Mouse (Mus musculus): ENCODE data around the gene Rab26.

The Rab26 gene

GRCm38 (mm10) chr17:24507806-24508460, 26.1 kb downstream of the Rab26 start:
- no peak for DNase-seq (ENCODE audit: low read depth, low spot score)

GRCm38 (mm10) chr17:24507129-24507664, 26.8 kb downstream of the Rab26 start:
- peak; percentile 43 for DNase-seq (ENCODE audit: low read depth, low spot score)

GRCm38 (mm10) chr17:24506332-24507070, 27.5 kb downstream of the Rab26 start:
- peak; percentile 82 for DNase-seq (ENCODE audit: low read depth, low spot score)

DNA sequence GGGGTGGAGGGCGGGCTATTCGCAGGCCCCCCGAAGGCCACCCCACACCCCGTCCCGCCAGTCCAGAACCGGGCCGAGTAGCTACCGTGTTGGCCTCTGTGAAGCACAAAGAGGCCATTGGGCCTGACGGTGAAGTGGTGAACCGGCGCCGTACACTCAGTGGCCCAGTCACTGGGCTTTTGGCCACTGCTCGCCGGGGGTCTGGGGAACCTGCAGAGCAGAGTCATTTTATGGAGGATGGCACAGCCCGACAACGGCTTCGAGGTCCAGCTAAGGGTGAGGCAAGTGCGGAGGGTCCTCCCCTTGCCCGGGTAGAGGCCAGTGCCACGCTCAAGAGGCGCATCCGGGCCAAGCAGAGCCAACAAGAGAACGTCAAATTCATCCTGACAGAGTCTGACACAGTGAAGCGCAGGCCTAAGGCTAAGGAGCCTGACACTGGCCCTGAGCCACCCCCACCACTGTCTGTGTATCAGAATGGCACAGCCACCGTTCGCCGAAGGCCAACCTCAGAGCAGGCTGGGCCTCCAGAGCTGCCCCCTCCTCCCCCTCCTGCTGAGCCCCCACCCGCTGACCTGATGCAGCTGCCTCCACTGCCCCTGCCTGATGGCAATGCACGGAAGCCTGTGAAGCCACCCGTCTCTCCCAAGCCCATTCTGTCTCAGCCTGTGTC, 28.6 kb downstream of the Rab26 start:
- DNase-seq (ENCODE audit: low read depth, low spot score), result no peak

- no peak for DNase-seq (ENCODE audit: low read depth, low spot score)
Observed at GRCm38 (mm10) chr17:24504085-24504484, 29.9 kb downstream of the Rab26 start.

- no peak for DNase-seq (ENCODE audit: low read depth, low spot score)
Observed at GRCm38 (mm10) chr17:24502208-24502607, 31.8 kb downstream of the Rab26 start.

DNA sequence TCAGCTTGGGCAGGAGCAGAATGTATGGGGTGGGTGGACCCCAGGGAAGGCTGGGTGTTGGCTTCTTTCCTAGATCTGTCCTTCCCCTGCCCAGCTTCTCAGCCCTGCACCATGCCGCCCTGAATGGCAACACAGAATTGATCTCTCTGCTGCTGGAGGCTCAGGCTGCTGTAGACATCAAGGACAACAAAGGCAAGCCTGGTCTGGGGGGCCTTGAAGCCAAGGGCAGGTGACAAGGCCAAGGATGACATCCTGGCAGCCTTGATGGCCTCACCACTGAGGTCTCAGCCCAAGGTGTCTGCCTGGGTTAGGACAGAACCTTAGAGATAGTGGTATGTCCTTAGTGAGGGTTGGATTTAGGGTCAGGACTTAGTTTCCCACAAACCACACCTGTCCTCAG, 38.0 kb downstream of the Rab26 start:
- DNase-seq (ENCODE audit: low read depth, low spot score), result no peak

- peak; percentile 80 for DNase-seq (ENCODE audit: low read depth, low spot score)
Observed at GRCm38 (mm10) chr17:24495443-24495842, 38.6 kb downstream of the Rab26 start.

GRCm38 (mm10) chr17:24494627-24495335, 39.2 kb downstream of the Rab26 start:
- DNase-seq (ENCODE audit: low read depth, low spot score), result peak; percentile 82

- peak; percentile 81 for DNase-seq (ENCODE audit: low read depth, low spot score)
Observed at GRCm38 (mm10) chr17:24490399-24490798, 43.6 kb downstream of the Rab26 start.

GRCm38 (mm10) chr17:24489265-24490030, 44.6 kb downstream of the Rab26 start:
- no peak for DNase-seq (ENCODE audit: low read depth, low spot score)

GRCm38 (mm10) chr17:24488662-24489264, 45.2 kb downstream of the Rab26 start:
- DNase-seq (ENCODE audit: low read depth, low spot score), result peak; percentile 69

- peak; percentile 88 for DNase-seq (ENCODE audit: low read depth, low spot score)
Observed at GRCm38 (mm10) chr17:24488186-24488661, 45.8 kb downstream of the Rab26 start, which contains the start of gene Caskin1. TSS of gene Caskin1 (plus strand) at chr17:24488601.

DNA sequence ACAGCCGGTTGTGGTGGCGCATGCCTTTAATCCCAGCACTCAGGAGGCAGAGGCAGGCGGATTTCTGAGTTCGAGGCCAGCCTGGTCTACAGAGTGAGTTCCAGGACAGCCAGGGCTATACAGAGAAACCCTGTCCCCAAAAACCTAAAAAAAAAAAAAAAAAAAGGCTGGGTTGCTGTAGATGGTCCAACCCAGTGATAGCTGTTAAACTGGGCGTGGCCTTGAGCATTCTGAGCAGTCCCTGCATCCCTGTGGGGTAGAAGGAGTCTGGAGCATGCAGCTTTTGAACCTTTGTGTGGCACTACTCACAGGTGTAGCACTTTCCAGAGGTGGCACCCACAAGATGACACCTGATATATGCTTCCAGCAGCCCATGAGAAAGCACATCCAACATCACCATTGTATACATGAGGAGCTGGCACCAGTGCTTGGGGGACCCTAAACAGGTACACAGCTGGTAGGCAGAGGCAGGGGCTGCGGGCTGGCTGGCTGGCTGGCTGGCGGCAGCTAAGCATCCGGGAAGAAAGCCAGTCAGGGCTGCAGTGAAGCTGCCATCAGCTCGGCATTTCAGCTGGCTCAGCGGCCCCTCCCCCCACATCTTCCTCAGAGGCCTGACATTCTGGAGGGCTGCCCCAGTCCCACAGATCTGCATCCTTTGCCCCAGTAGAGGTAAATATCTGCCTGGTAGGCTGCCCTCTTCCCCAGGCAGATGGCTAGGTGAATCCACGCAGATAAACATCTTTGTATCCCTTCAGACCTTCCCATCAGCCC, 48.7 kb downstream of the Rab26 start:
- DNase-seq (ENCODE audit: low read depth, low spot score), result peak; percentile 68

DNA sequence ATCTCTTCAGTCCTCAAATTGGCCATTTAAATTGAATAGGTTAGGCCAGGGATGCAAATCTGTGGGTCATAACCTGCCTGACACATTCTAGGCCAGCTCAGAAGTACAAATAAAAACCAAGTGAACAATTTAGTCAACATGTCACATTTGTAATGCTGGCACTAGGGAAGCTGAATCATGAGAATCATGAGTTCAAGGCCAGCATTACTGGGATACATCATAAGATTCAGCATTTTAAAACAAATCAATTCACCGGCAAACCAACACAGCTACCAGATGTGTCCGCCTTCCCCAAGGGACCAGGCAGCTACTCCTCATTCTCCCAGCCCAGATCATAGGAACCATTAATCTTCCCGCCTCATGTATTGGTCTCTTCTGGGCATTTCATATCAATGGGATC, 50.5 kb downstream of the Rab26 start:
- DNase-seq (ENCODE audit: low read depth, low spot score), result no peak

DNA sequence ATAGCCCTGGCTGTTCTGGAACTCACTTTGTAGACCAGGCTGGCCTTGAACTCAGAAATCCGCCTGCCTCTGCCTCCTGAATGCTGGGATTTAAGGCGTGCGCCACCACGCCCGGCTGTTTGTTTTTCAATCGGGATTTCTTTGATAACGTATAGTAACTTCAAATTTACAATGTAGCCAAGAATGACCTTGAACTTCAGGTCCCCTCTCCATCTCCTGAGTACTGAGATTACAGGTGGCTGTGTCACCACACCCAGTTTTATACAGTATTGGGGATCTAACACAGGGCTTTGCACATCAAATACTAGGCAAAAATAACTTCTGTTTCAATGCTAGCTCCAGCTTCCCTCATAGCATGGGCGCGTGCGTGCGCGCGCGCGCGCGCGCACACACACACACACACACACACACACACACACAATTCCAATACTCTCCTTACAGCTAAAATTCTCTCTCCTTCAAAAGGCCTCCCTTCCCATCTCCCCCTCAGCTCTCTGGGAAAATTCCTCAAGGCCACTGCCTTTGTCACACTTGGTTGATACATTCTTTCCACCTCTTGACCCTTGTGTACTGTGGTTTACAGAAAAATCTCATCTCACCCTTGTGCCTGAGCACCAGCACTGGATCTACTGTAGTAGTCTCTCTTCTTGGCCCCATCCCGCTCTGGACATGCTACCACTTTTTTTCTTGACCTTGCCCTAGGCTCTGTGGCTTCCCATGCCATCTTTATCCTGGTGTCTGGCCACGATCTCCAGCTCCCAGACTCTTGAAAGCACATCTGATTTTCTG, 52.8 kb downstream of the Rab26 start:
- DNase-seq (ENCODE audit: low read depth, low spot score), result no peak

DNA sequence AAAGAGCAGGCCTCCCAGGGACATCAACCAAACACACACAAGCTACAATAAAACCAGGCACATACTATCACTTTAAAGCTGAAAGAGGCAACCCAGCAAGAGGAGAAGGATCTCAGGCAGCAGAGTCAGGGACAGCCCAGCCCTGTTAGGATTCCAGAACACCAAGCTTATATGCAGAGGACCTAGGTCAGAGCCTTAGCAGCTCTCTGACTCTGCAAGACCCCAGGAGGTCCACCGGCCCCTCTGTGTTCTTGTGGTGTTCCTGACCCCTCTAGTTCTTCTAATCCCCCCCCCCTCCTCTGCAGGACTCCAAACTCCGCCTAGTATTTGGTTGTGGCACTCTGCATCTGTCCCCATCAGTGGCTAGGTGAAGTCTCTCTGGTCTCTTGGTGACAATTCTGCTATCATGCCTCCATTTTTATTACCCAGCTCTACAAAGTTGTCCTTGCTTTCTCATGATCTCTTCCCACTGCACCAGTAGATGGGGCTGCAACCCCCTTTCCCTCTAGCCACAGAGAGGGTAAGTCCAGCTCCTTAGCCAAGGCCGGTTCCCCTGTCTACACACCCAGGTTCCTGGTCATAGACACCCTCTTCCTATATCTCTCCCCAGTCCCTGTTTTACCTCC, 53.7 kb downstream of the Rab26 start:
- no peak for DNase-seq (ENCODE audit: low read depth, low spot score)

DNA sequence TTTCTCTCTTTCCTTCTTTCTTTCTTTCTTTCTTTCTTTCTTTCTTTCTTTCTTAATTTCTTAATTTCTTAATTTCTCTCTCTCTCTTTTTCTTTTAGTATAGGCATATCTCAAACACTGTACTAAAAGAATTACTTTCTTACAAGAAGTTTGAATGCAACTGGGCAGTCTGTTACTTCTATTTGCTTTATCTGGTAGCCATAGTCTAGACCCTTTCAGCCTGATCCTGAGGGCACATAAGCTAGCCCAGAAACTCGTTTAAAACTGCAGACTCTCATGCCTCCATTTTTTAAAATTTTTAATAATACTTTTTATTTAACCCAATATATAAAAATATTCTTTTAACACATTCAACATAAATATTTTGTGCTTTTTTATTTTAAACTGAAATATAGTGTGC, 54.6 kb downstream of the Rab26 start:
- no peak for DNase-seq (ENCODE audit: low read depth, low spot score)
